Mouse (Mus musculus) gastrocnemius, adult 2 months (tissue): ENCODE measurements around the gene Gm10447. TPM values are rescaled to one million over a fixed set of nuclear protein-coding genes. Genes with fewer than 3 reads are reported as not detected.
A peak's percentile ranks its signal among the peaks of the same experiment; 100 is the strongest.

Experiments
- DNase-seq: peaks from one replicate; pipeline ENCODE4 v3.0.0; 2022
- H3K27ac ChIP-seq: fragments of 200-600 bp; 2 replicates; pipeline ENCODE4 v1.8.1; 2022; ENCODE audit warnings: mild to moderate bottlenecking
- H3K4me3 ChIP-seq: fragments of 200-600 bp; 2 replicates; pipeline ENCODE4 v1.8.1; 2022; ENCODE audit warnings: mild to moderate bottlenecking, moderate library complexity
- CTCF ChIP-seq: fragments of 200-600 bp; IDR thresholded peaks from 2 replicates; pipeline ENCODE4 v1.8.1; 2022; ENCODE audit warnings: antibody characterized with exemption, mild to moderate bottlenecking, moderate library complexity
- intact Hi-C: fragments of 180-260 bp; cut with DNase I; formaldehyde crosslinking; loops from one replicate; pipeline ENCODE4 v1.15.1; 2025
- total RNA-seq, 2 experiments: library from RNA; stranded (reverse); gene quantifications; 2 replicates each; pipeline ENCODE4 v1.2.3; 2021

Gm10447 gene
- total RNA-seq, 2 experiments from 2014 or later = not detected

- H3K4me3 ChIP-seq = peak overlapping the region; percentile 17; the same call in 1 of the 2 replicates
- DNase-seq = no peak
- intact Hi-C loops = no loop called here
- no peak for TF ChIP-seq CTCF
- no peak overlapping the region for H3K27ac ChIP-seq
These were observed 30.1 kb upstream of the Gm10447 start for GRCm38 (mm10) chr11:53486822-53487594.

- no peak for DNase-seq
- Histone ChIP-seq H3K27ac (no peak overlapping the region), H3K4me3 (no peak overlapping the region)
- TF ChIP-seq CTCF = no peak
- intact Hi-C loops = no loop called here
These were observed 29.4 kb upstream of the Gm10447 start for GRCm38 (mm10) chr11:53486351-53486750.

GRCm38 (mm10) chr11:53485719-53486118 lies 28.8 kb upstream of the Gm10447 start:
- H3K4me3 ChIP-seq = no peak overlapping the region
- intact Hi-C loops = no loop called here
- no peak for DNase-seq
- TF ChIP-seq CTCF = peak; percentile 54
- no peak overlapping the region for H3K27ac ChIP-seq

GRCm38 (mm10) chr11:53483159-53483891 lies 26.4 kb upstream of the Gm10447 start:
- no peak for TF ChIP-seq CTCF
- Histone ChIP-seq H3K4me3 (no peak overlapping the region), H3K27ac (no peak overlapping the region)
- intact Hi-C loops = no loop called here
- no peak for DNase-seq

- intact Hi-C loops = no loop called here
- no peak overlapping the region for H3K27ac ChIP-seq
These were observed 24.3 kb upstream of the Gm10447 start for GRCm38 (mm10) chr11:53481088-53481730.

GRCm38 (mm10) chr11:53479783-53480301 lies 22.9 kb upstream of the Gm10447 start, which contains the start of the genes Gm9945 and Sowaha:
Gene Gm9945, plus strand, starts transcription at chr11:53480166.
Gene Sowaha, minus strand, starts transcription at chr11:53480274.
- peak; percentile 61 for DNase-seq
- intact Hi-C loops = no loop called here
- H3K4me3 ChIP-seq = peak within 1 kb of the TSS; percentile 79
- peak; percentile 38 for TF ChIP-seq CTCF
- peak within 1 kb of the TSS; percentile 56 for H3K27ac ChIP-seq

More at GRCm38 (mm10) chr11:53481088-53481730, 24.3 kb upstream of the Gm10447 start:
- H3K4me3 ChIP-seq = no peak overlapping the region
- no peak for DNase-seq
- no peak for TF ChIP-seq CTCF

DNA sequence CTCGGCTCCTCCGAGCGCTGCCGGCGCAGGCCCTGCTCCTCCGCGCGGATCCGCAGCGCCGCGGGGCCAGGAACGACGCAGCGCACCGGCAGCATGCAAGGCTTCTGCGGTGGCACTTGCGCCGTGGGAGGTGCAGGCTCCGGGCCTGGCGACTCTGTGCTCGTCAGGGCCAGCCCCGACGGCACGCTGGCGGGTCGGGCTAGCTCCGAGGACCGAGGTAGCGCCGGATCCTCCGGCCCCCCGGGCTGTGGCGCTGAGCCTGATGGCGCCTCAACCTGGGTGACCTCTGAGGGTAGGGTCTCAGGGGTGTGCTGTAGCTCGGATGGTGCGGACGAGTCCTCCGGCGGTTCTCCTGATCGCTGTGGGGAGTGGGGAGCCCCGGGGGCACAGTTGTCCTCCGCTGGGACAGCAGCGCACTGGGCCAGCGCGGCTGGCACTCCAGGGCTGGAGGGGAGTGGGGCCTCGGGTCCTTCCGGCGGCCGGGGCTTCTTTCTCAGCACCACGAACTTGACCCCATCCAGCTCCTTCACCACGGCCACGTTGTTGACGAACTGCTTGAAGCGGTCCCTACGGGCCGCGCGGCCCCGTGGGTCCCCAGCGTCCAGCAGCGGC lies 22.4 kb upstream of the Gm10447 start:
- H3K4me3 ChIP-seq = peak overlapping the region; percentile 79
- DNase-seq = peak; percentile 42
- no peak for TF ChIP-seq CTCF
- H3K27ac ChIP-seq = peak overlapping the region; percentile 56; the same call in 1 of the 2 replicates
- intact Hi-C loops = no loop called here

- H3K27ac ChIP-seq = no peak overlapping the region
- no peak for DNase-seq
- no peak for TF ChIP-seq CTCF
- H3K4me3 ChIP-seq = peak overlapping the region; percentile 79
- intact Hi-C loops = no loop called here
These were observed 21.7 kb upstream of the Gm10447 start for GRCm38 (mm10) chr11:53478383-53479170.

DNA sequence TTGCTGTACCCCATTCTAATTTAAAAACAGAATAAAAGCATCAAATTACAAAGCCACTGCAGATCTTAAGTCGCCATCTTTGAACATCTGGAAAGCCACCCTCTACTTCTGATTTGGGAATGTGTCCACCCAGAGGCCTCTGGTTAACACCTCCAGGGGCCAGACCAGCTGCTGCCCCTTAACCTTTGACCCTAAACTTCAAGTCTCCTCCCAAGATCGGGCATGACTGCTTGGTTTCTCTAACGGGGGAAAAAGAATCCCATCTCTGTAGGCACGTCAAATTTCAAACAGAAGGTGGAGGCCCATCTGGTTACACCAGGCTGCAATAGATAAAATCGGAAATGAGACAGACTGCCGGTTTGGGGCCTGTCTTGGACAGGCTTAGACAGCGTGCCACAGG lies 20.9 kb upstream of the Gm10447 start:
- Histone ChIP-seq H3K27ac (no peak overlapping the region), H3K4me3 (no peak overlapping the region)
- DNase-seq = no peak
- TF ChIP-seq CTCF = no peak
- intact Hi-C loops = no loop called here

DNA sequence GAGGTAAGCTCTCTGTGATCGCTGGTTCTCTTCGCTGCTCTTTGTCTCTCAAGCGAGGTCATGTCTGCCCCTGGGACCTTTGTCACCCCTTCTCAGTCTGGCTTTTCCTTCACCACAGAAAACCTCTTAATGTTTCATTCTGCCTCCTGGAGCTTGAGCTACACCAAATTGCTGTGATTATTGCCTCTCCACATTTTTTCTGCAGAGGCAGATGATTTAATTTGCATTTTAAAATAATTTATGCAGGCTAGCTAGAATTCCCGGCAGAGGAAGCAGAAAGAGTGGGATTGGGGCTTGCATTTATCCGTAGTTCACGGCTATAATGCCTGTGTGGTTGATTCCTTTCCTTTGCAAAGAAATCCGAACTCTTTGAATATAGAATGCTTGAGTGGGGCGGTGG lies 18.7 kb upstream of the Gm10447 start:
- no peak overlapping the region for H3K27ac ChIP-seq
- no peak overlapping the region for H3K4me3 ChIP-seq
- DNase-seq = no peak
- no peak for TF ChIP-seq CTCF
- intact Hi-C loops = no loop called here

DNA sequence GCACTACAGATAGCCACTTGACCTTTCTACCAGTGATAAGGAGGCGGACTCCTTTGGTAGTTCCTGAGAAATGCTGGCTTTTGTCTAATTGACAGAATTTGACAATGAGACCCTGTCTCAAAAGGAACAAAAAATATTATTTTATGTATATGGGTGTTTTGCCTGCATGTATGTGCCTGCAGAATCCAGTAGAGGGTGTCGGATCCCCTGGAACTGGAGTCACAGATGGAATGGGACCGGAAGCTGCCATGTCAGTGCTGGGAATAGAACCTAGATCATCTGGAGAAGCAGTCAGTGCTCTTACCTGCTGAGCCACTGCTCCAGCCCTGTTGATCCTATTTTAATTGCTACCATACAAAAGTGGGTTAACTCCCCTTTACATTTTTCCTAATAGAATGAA lies 15.8 kb upstream of the Gm10447 start:
- DNase-seq = no peak
- peak; percentile 18; the same call in 1 of the 2 replicates for TF ChIP-seq CTCF

More for the DNA sequence above, 15.8 kb upstream of the Gm10447 start:
- Histone ChIP-seq H3K27ac (no peak overlapping the region), H3K4me3 (no peak overlapping the region)
- intact Hi-C loops = no loop called here
